Mouse (Mus musculus) liver, adult 2 months (tissue): Measurements from ENCODE around the gene Grin2d.

Experiments used
- CTCF ChIP-seq: fragments of 200-500 bp; IDR thresholded peaks from 2 replicates; pipeline ENCODE4 v1.5.1; 2011; ENCODE audit warnings: low read depth, low read length, control low read depth
- POLR2A ChIP-seq: fragments of 200-500 bp; IDR thresholded peaks from 2 replicates; pipeline ENCODE4 v1.6.1; 2011; ENCODE audit warnings: low read length, control low read depth; ENCODE audit not compliant: insufficient read depth; ENCODE audit errors: extremely low read depth

- TF ChIP-seq POLR2A (peak; percentile 84), CTCF (no peak)
These were observed 18.5 kb upstream of the Grin2d start, which contains the start of the genes Syngr4 and Tmem143 for GRCm38 (mm10) chr7:45896517-45897257.
